Mouse (Mus musculus): ENCODE results near the gene Nox1. TPM values are rescaled to one million over a fixed set of nuclear protein-coding genes. Genes with fewer than 3 reads are reported as not detected.
A peak's percentile ranks its signal among the peaks of the same experiment; 100 is the strongest.

Gene Nox1
- polyA plus RNA-seq, 1 experiment from 2014 or later: not detected

DNA sequence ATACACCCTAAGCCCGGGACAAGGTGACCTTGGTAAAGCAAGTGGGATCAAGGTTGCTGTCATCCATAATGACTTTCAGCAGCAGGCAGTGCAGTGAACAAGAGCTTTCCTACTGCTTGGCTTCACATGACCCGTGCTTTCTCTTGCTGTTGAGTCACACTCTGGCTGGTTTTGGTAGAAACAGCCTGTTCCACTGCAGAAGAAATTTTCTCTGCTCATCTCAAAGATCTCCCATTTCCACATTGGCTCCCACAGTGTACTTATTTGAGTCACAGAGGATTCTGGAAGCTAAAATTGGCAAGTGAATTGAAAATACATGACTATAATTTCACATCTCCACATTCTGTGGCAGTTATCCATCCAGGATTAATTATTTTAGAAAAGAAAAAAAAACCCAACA, 119.1 kb downstream of the Nox1 start:
- no peak for DNase-seq (ENCODE audit: low spot score)
- WGBS: 87% methylated on average over 2 of the region's 2 CpGs
- H3K27me3 ChIP-seq (ENCODE audit: low read depth, poor library complexity, severe bottlenecking): peaks cover 72% of the 10 kb centered on the region

DNA sequence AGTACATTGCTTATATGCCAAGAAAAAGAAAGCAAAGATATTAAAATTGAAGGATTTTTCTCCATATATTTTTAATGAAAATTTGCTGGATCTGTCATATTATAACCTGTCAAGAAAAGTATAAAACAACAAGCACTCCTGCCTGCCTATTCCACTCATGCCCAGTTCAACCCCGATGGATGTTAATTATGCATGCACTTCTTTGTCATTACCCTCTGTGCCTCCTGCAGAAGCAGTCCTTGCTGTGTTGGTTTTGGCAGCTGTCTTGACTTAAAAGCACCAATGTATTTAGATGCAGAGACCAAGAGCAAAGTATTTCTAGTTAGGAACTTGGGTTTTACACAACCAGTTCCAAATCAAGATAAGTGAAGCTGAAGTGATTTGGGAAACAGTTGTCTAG, 136.3 kb downstream of the Nox1 start:
- H3K9me3 ChIP-seq (replicated peaks): no peaks in the 10 kb centered on the region
- peaks cover 46% of the 10 kb centered on the region for H3K36me3 ChIP-seq
- H3K4me3 ChIP-seq: no peak overlapping the region
- H3K4me1 ChIP-seq: no peaks in the 10 kb centered on the region
- 88% methylated on average over 1 of the region's 1 CpGs for WGBS
- no peak overlapping the region for H3K27ac ChIP-seq
- peaks cover 49% of the 10 kb centered on the region for H3K27me3 ChIP-seq (ENCODE audit: low read depth, poor library complexity, severe bottlenecking)
- no peak for DNase-seq (ENCODE audit: low spot score)

More for the DNA sequence above, 119.1 kb downstream of the Nox1 start:
- Histone ChIP-seq H3K36me3 (no peaks in the 10 kb centered on the region), H3K4me1 (no peaks in the 10 kb centered on the region), H3K9me3 (replicated peaks) (no peaks in the 10 kb centered on the region), H3K27ac (no peak overlapping the region), H3K4me3 (no peak overlapping the region)

GRCm38 (mm10) chrX:134059764-134060163, 162.0 kb downstream of the Nox1 start:
- Histone ChIP-seq H3K9me3 (replicated peaks) (no peaks in the 10 kb centered on the region; the same call in 1 of the 2 replicates), H3K4me1 (no peaks in the 10 kb centered on the region), H3K27me3 (ENCODE audit: low read depth, poor library complexity, severe bottlenecking) (peaks cover 69% of the 10 kb centered on the region), H3K36me3 (peaks cover 34% of the 10 kb centered on the region), H3K27ac (peak overlapping the region; percentile 94), H3K4me3 (peak overlapping the region; percentile 68)
- 11% methylated on average over 10 of the region's 10 CpGs for WGBS
- peak; percentile 29 for DNase-seq (ENCODE audit: low spot score)

DNA sequence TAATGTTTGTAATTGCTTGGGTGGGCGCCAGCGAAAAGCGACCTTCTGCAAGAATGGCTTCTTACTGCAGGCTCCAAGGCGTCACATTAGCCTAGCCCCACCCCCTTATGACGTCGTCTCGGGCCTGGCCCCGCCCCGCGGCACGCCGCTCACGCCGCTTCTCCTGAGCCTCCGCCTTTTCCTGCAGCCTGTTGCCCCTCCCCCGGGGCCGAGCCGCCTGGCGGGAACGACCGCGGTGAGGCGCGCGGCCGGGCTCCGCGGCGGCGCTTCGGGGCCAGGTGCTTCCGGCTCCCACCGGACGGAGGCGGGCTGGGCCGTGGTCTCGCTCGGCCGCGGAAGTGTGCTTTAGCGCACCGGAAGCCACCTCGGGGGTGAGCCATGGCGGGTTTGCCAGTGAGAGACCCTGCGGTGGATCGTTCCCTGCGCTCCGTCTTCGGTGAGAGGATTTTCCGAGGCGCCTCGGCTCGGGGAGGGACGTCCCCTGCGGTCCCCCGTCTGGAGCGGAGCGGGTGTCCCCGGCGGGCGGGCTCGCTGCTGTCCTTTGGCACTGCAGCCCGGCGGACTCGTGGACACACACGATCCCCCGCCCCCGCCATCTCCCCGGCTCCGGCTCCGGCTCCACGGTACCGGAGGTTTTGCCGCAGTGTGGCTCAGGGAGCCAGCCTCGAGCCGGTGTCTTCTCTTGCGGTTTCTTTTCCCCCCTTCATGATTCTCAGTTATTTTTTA, 162.6 kb downstream of the Nox1 start, which contains the start of gene Cstf2:
Gene Cstf2, plus strand, starts transcription at position 201 of the 726 bp plus-strand sequence.
- DNase-seq (ENCODE audit: low spot score): peak; percentile 90
- WGBS: 25% methylated on average over 66 of the region's 77 CpGs
- Histone ChIP-seq H3K36me3 (peaks cover 30% of the 10 kb centered on the region), H3K4me1 (no peaks in the 10 kb centered on the region), H3K9me3 (replicated peaks) (no peaks in the 10 kb centered on the region; the same call in 1 of the 2 replicates), H3K27me3 (ENCODE audit: low read depth, poor library complexity, severe bottlenecking) (peaks cover 67% of the 10 kb centered on the region), H3K4me3 (peak within 1 kb of the TSS; percentile 68), H3K27ac (peak within 1 kb of the TSS; percentile 94)

GRCm38 (mm10) chrX:134058040-134058875, 163.5 kb downstream of the Nox1 start:
- no peaks in the 10 kb centered on the region for H3K4me1 ChIP-seq
- peaks cover 25% of the 10 kb centered on the region for H3K36me3 ChIP-seq
- DNase-seq (ENCODE audit: low spot score): no peak
- H3K27ac ChIP-seq: peak overlapping the region; percentile 94; the same call in 1 of the 2 replicates
- no peaks in the 10 kb centered on the region; the same call in 1 of the 2 replicates for H3K9me3 ChIP-seq (replicated peaks)
- WGBS: 82% methylated on average over 14 of the region's 14 CpGs
- peaks cover 74% of the 10 kb centered on the region for H3K27me3 ChIP-seq (ENCODE audit: low read depth, poor library complexity, severe bottlenecking)
- peak overlapping the region; percentile 68 for H3K4me3 ChIP-seq

- no peaks in the 10 kb centered on the region; the same call in 1 of the 2 replicates for H3K9me3 ChIP-seq (replicated peaks)
- peaks cover 76% of the 10 kb centered on the region for H3K27me3 ChIP-seq (ENCODE audit: low read depth, poor library complexity, severe bottlenecking)
- DNase-seq (ENCODE audit: low spot score): no peak
- H3K4me3 ChIP-seq: no peak overlapping the region
- H3K36me3 ChIP-seq: peaks cover 12% of the 10 kb centered on the region
- no peak overlapping the region for H3K27ac ChIP-seq
- 93% methylated on average over 2 of the region's 2 CpGs for WGBS
- H3K4me1 ChIP-seq: no peaks in the 10 kb centered on the region
Observed at GRCm38 (mm10) chrX:134056897-134057296, 164.9 kb downstream of the Nox1 start.

GRCm38 (mm10) chrX:134048994-134049393, 172.8 kb downstream of the Nox1 start:
- Histone ChIP-seq H3K9me3 (replicated peaks) (no peaks in the 10 kb centered on the region), H3K27ac (no peak overlapping the region), H3K36me3 (no peaks in the 10 kb centered on the region), H3K4me3 (no peak overlapping the region), H3K4me1 (no peaks in the 10 kb centered on the region), H3K27me3 (ENCODE audit: low read depth, poor library complexity, severe bottlenecking) (peaks cover 27% of the 10 kb centered on the region)
- 66% methylated on average over 1 of the region's 1 CpGs for WGBS
- no peak for DNase-seq (ENCODE audit: low spot score)

Small RNAs within 50 kb of the gene (microRNA-seq; reads per million reads assigned to microRNA genes)
- not detected for gene Mir3112

Other genes starting within 250 kb of the Nox1 start
- gene Sytl4, start 240.1 kb downstream of the Nox1 start, polyA plus RNA-seq (2016; fragmentation: Nextera tagmentation; extraction: Ambion mirVana): 0.79 and 1.7 TPM in 2 replicates
- gene Cstf2, start 162.8 kb downstream of the Nox1 start, polyA plus RNA-seq (2016; fragmentation: Nextera tagmentation; extraction: Ambion mirVana): 67.8 and 69.1 TPM in 2 replicates
- 0.13 TPM in 1 of 2 replicates, not detected in the other for gene Xkrx, start 59.9 kb downstream of the Nox1 start, polyA plus RNA-seq (2016; fragmentation: Nextera tagmentation; extraction: Ambion mirVana)
- gene Arl13a, start 34.5 kb downstream of the Nox1 start, polyA plus RNA-seq (2016; fragmentation: Nextera tagmentation; extraction: Ambion mirVana): not detected in 2 replicates
- gene Trmt2b, start 55.0 kb upstream of the Nox1 start, polyA plus RNA-seq (2016; fragmentation: Nextera tagmentation; extraction: Ambion mirVana): 7.5 and 9.8 TPM in 2 replicates
- 1.8 and 3.3 TPM in 2 replicates for gene Tmem35a, start 73.3 kb upstream of the Nox1 start, polyA plus RNA-seq (2016; fragmentation: Nextera tagmentation; extraction: Ambion mirVana)
- 32.4 and 35.5 TPM in 2 replicates for gene Cenpi, start 86.1 kb upstream of the Nox1 start, polyA plus RNA-seq (2016; fragmentation: Nextera tagmentation; extraction: Ambion mirVana)
- gene Drp2, start 182.6 kb upstream of the Nox1 start, polyA plus RNA-seq (2016; fragmentation: Nextera tagmentation; extraction: Ambion mirVana): 0.78 and 0.95 TPM in 2 replicates

Data from limb, embryonic 10.5 days (tissue).